In the genomic region with DNA sequence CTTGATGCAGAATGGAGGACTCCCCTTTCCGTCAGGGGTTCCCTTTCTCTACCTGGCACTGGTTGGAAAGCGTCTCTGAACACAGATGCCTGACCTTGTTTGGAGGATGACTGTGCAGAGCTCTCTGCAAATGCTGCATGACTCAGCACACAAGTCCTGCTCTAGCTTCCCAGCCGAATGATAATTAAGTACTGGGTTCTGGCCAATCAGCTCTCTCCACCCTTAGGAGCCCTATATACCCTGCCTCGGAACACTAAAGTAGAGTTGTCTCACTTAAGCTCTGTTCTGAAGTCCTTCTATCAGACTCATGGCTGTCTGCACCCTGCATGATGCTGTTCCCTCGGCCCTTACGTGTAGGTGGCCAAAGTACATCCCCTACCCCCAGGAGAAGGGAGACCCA, we compare ENCODE assay signal across 10 mouse cellular contexts.
A peak's percentile ranks its signal among the peaks of the same experiment; 100 is the strongest.
DNase-seq lines count a peak whose midpoint lies in the region; ATAC-seq and TF ChIP-seq lines count a peak whose summit lies in the region.
"Had no signal": no experiment of that assay in that cellular context is flagged by ENCODE, and none has a peak within 500 bp of the region (broad histone marks: within the 10 kb centered on the region; RNA-seq: fewer than 3 reads in every experiment).

No protein-coding gene starts in this region.

- no peak overlapping the region for H3K4me3 ChIP-seq in layer of hippocampus, adult 2 months
- H3K4me3 ChIP-seq: embryonic facial prominence, embryonic 13.5 days had no signal

- ATAC-seq in erythroid progenitor cell, adult 5-6 weeks (replicated peaks; ENCODE audit: low FRiP score, poor library complexity, severe bottlenecking), result peak; percentile 94
- peak; percentile 92 for ATAC-seq in megakaryocyte progenitor cell, adult 5-6 weeks (replicated peaks; ENCODE audit: poor library complexity)
- ATAC-seq: inflammation-experienced regulatory T-cells, adult 6 months had no signal

- DNase-seq in layer of hippocampus, adult 2 months (ENCODE audit: low spot score in 2 of 2), result peak in 1 of 2 experiments; percentile 20
- DNase-seq in layer of hippocampus, adult 11-12 months (ENCODE audit: low spot score), result no peak
- DNase-seq in ZHBTc4 (ENCODE audit: low read depth, low spot score), result peak; percentile 21
- DNase-seq in gastrocnemius, adult 8-10 months (ENCODE audit: low spot score in 2 of 2), result no peak
- DNase-seq in lung, postnatal 36 days, result no peak
- DNase-seq: thymus, postnatal 36 days had no signal

- peak overlapping the region; percentile 46; the same call in 1 of the 2 replicates for H3K27ac ChIP-seq in layer of hippocampus, adult 2 months
- H3K27ac ChIP-seq: embryonic facial prominence, embryonic 13.5 days had no signal

- TF ChIP-seq CTCF in layer of hippocampus, adult 2 months (conservative IDR thresholded peaks at IDR 0.05), result no peak
